Mouse (Mus musculus) heart, embryonic 12.5 days (tissue): ENCODE measurements around the gene Rnf227. TPM values are rescaled to one million over a fixed set of nuclear protein-coding genes. Genes with fewer than 3 reads are reported as not detected.

Source experiments
- ATAC-seq: fragments of 200-750 bp; cut with Nextera tagmentation; 2 replicates; pipeline ENCODE4 v1.8.0; 2017; ENCODE audit warnings: moderate TSS enrichment, moderate library complexity; ENCODE audit not compliant: insufficient number of reproducible peaks, low FRiP score
- H3K27ac ChIP-seq: fragments of 300-500 bp; sonication (generic); 2 replicates; pipeline ENCODE4 v1.5.1; 2016; ENCODE audit warnings: mild to moderate bottlenecking, moderate library complexity; ENCODE audit not compliant: poor library complexity, severe bottlenecking
- H3K27me3 ChIP-seq: fragments of 300-500 bp; sonication (generic); replicated peaks from 2 replicates; pipeline ENCODE4 v1.6.1; 2016; ENCODE audit warnings: mild to moderate bottlenecking, moderate library complexity
- H3K36me3 ChIP-seq: fragments of 300-500 bp; sonication (generic); 2 replicates; pipeline ENCODE4 v1.6.1; 2016; ENCODE audit warnings: mild to moderate bottlenecking, moderate library complexity
- H3K4me1 ChIP-seq: fragments of 300-500 bp; sonication (generic); replicated peaks from 2 replicates; pipeline ENCODE4 v1.6.1; 2016; ENCODE audit warnings: mild to moderate bottlenecking
- H3K4me2 ChIP-seq: fragments of 300-500 bp; sonication (generic); 2 replicates; pipeline ENCODE4 v1.6.1; 2016; ENCODE audit warnings: mild to moderate bottlenecking, moderate library complexity
- H3K4me3 ChIP-seq: fragments of 300-500 bp; sonication (generic); 2 replicates; pipeline ENCODE4 v1.5.1; 2016; ENCODE audit warnings: mild to moderate bottlenecking
- H3K9ac ChIP-seq: fragments of 300-500 bp; sonication (generic); 2 replicates; pipeline ENCODE4 v1.6.1; 2016; ENCODE audit warnings: mild to moderate bottlenecking, moderate library complexity
- H3K9me3 ChIP-seq: fragments of 300-500 bp; sonication (generic); replicated peaks from 2 replicates; pipeline ENCODE4 v1.6.1; 2016; ENCODE audit warnings: mild to moderate bottlenecking, moderate library complexity
- WGBS: fragments of 180-500 bp; shearing (Covaris S2); methylation state at CpG from one replicate; pipeline ENCODE4 v1.1.7; 2016; 5-methylcytosine and 5-hydroxymethylcytosine counted together
- polyA plus RNA-seq: library from polyadenylated mRNA; unstranded; fragments of >200 nt; fragmentation: Nextera tagmentation; extraction: Ambion mirVana; gene quantifications from 2 replicates; pipeline ENCODE4 v1.2.1, GENCODE M21; 2016

Gene Rnf227
- polyA plus RNA-seq, 1 experiment from 2014 or later = 8.5 TPM

- WGBS = 13% methylated on average over 12 of the region's 12 CpGs
- peaks cover 8% of the 10 kb centered on the region for H3K36me3 ChIP-seq
- peak overlapping the region; percentile 72 for H3K27ac ChIP-seq
- H3K9ac ChIP-seq = peak overlapping the region; percentile 23
- H3K4me1 ChIP-seq = peaks cover 43% of the 10 kb centered on the region
- peak overlapping the region; percentile 3; the same call in 1 of the 2 replicates for H3K4me3 ChIP-seq
- no peaks in the 10 kb centered on the region for H3K9me3 ChIP-seq
- peak overlapping the region; percentile 42 for H3K4me2 ChIP-seq
- ATAC-seq = no peak
- no peaks in the 10 kb centered on the region for H3K27me3 ChIP-seq
Measured at GRCm38 (mm10) chr11:69372056-69372779, 32.0 kb downstream of the Rnf227 start.

GRCm38 (mm10) chr11:69372780-69373170 is 32.5 kb downstream of the Rnf227 start:
- H3K27me3 ChIP-seq = no peaks in the 10 kb centered on the region
- H3K4me2 ChIP-seq = 0 out of 2 replicates have a peak overlapping the region, but pooled peaks have one; percentile 42
- peaks cover 8% of the 10 kb centered on the region for H3K36me3 ChIP-seq
- H3K9ac ChIP-seq = no peak overlapping the region
- peak overlapping the region; percentile 72 for H3K27ac ChIP-seq
- WGBS = 58% methylated on average over 3 of the region's 3 CpGs
- H3K4me1 ChIP-seq = peaks cover 37% of the 10 kb centered on the region
- no peaks in the 10 kb centered on the region for H3K9me3 ChIP-seq
- no peak overlapping the region for H3K4me3 ChIP-seq
- ATAC-seq = no peak

DNA sequence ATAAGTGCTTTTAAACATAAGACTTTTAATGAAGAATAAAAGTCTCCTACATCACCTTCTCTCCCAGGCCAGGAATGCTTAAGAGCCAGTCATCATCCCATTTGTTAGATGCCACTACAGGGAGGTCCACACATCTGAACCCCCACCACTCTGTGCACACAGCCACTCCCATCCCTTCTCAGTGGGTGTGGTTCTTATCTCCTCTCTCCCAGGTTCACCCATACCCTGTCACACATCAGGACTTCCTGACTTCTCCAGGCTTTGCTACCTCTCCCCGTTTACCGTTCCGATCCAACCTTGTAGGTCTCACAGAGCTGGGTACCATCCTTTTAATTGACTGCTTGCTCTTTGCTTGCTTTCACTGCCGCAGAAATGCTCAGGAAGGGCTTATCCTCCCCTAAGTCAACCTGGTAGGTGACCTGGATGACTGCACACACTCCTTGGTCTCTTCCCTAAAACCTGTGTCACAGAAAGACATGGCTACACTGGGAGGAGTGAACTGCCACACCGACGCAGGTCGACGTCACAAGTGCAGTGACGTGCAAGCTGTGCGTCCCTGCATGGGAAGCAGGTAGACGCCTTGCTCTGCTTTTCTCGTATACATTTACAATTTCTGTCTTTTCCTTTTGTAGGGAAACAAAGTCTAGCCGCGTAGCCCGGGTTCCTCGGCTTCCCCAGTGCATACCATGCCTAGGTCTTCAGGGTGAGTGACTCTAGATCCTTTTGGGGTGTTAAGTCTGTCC is 33.1 kb downstream of the Rnf227 start:
- H3K36me3 ChIP-seq = peaks cover 8% of the 10 kb centered on the region
- no peak overlapping the region for H3K9ac ChIP-seq
- H3K27ac ChIP-seq = no peak overlapping the region
- H3K4me2 ChIP-seq = no peak overlapping the region; the same call in 1 of the 2 replicates
- H3K9me3 ChIP-seq = no peaks in the 10 kb centered on the region
- ATAC-seq = peak; percentile 51; the same call in 1 of the 2 replicates
- H3K27me3 ChIP-seq = no peaks in the 10 kb centered on the region
- peaks cover 31% of the 10 kb centered on the region for H3K4me1 ChIP-seq
- 82% methylated on average over 16 of the region's 16 CpGs for WGBS
- H3K4me3 ChIP-seq = no peak overlapping the region

GRCm38 (mm10) chr11:69375646-69376045 is 35.4 kb downstream of the Rnf227 start:
- ATAC-seq = no peak
- H3K4me3 ChIP-seq = no peak overlapping the region
- 88% methylated on average over 4 of the region's 4 CpGs for WGBS

GRCm38 (mm10) chr11:69377766-69378165 is 37.5 kb downstream of the Rnf227 start:
- H3K9me3 ChIP-seq = no peaks in the 10 kb centered on the region
- H3K4me2 ChIP-seq = no peak overlapping the region
- H3K4me3 ChIP-seq = no peak overlapping the region
- no peak for ATAC-seq
- 59% methylated on average over 3 of the region's 3 CpGs for WGBS
- no peak overlapping the region for H3K9ac ChIP-seq
- peaks cover 22% of the 10 kb centered on the region for H3K4me1 ChIP-seq
- H3K27me3 ChIP-seq = no peaks in the 10 kb centered on the region
- H3K27ac ChIP-seq = no peak overlapping the region
- H3K36me3 ChIP-seq = peaks cover 11% of the 10 kb centered on the region

More at GRCm38 (mm10) chr11:69375646-69376045, 35.4 kb downstream of the Rnf227 start:
- no peak overlapping the region for H3K9ac ChIP-seq
- no peaks in the 10 kb centered on the region for H3K27me3 ChIP-seq
- H3K9me3 ChIP-seq = no peaks in the 10 kb centered on the region
- H3K27ac ChIP-seq = no peak overlapping the region
- no peak overlapping the region for H3K4me2 ChIP-seq
- H3K4me1 ChIP-seq = peaks cover 37% of the 10 kb centered on the region
- H3K36me3 ChIP-seq = peaks cover 11% of the 10 kb centered on the region

DNA sequence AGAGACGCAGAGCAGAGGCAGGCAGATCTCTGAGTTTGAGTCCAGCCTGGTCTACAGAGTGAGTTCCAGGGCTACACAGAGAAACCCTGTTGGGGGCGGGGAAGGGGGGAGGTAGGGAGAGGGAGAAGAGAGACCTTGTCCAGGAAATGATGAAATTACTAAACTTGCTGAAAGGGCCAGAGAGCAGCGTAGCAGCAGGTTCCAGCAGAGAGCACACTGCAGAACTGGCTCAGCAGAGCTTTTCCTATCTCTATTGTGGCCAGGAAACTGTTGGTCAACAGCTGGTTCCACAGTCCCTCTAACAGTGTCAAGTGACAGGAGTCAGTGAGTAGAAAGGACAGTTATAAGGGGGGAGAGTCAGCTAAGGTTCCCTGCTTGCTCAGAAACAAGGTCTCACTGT is 39.3 kb downstream of the Rnf227 start:
- H3K9me3 ChIP-seq = no peaks in the 10 kb centered on the region
- H3K27me3 ChIP-seq = no peaks in the 10 kb centered on the region
- WGBS = 61% methylated on average over 3 of the region's 3 CpGs
- H3K4me2 ChIP-seq = no peak overlapping the region
- H3K4me3 ChIP-seq = no peak overlapping the region
- H3K27ac ChIP-seq = no peak overlapping the region; the same call in 1 of the 2 replicates
- no peak for ATAC-seq
- peaks cover 18% of the 10 kb centered on the region for H3K4me1 ChIP-seq
- H3K9ac ChIP-seq = no peak overlapping the region
- H3K36me3 ChIP-seq = peaks cover 6% of the 10 kb centered on the region; the same call in 1 of the 2 replicates

- 0 out of 2 replicates have a peak, but pooled peaks cover 3% of the 10 kb centered on the region for H3K36me3 ChIP-seq
- peaks cover 18% of the 10 kb centered on the region for H3K4me1 ChIP-seq
- no peak overlapping the region for H3K27ac ChIP-seq
- no peak overlapping the region for H3K4me3 ChIP-seq
- ATAC-seq = no peak
- H3K27me3 ChIP-seq = no peaks in the 10 kb centered on the region
- H3K9me3 ChIP-seq = no peaks in the 10 kb centered on the region
- WGBS = 75% methylated on average over 6 of the region's 6 CpGs
- no peak overlapping the region for H3K4me2 ChIP-seq
- no peak overlapping the region for H3K9ac ChIP-seq
Measured at GRCm38 (mm10) chr11:69381356-69381755, 41.1 kb downstream of the Rnf227 start.

DNA sequence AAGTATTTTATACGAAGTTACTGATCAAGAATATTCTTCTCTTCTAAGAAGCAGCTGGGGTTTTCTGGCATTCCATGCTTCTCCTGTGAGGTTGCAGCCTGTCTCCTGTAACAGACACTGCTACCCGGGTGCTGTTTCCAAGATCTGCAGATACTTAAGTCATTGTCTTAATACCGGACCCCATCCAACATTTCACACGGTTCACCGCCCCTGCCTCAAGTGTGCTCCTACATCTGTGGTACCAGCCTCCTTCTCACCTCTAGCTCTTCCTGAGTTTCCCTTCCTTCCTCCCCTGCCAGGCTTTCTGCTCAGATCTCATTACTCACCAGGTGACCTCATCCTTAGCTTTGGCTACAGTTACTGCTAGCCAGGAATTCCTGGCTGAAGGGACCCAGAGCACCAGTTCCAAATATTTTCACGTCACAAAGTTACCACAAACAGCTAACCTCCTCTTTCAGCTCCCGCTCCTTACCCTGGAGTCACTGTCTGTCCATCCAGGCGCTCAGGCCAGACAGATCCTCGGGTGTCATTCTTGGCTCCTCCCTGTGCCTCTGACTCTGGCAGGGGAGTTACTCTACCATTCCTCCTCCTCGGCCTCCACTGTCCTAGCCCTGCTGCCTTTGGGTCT is 42.3 kb downstream of the Rnf227 start:
- no peak overlapping the region for H3K4me3 ChIP-seq
- ATAC-seq = no peak
- H3K9ac ChIP-seq = 0 out of 2 replicates have a peak overlapping the region, but pooled peaks have one; percentile 9
- H3K9me3 ChIP-seq = no peaks in the 10 kb centered on the region
- no peak overlapping the region for H3K27ac ChIP-seq
- H3K4me2 ChIP-seq = no peak overlapping the region
- H3K4me1 ChIP-seq = peaks cover 18% of the 10 kb centered on the region
- no peaks in the 10 kb centered on the region for H3K27me3 ChIP-seq
- 47% methylated on average over 10 of the region's 10 CpGs for WGBS
- 0 out of 2 replicates have a peak, but pooled peaks cover 3% of the 10 kb centered on the region for H3K36me3 ChIP-seq

GRCm38 (mm10) chr11:69384979-69385378 is 44.7 kb downstream of the Rnf227 start:
- Histone ChIP-seq H3K9me3 (no peaks in the 10 kb centered on the region), H3K4me2 (no peak overlapping the region), H3K27me3 (no peaks in the 10 kb centered on the region), H3K9ac (no peak overlapping the region), H3K27ac (no peak overlapping the region), H3K36me3 (no peaks in the 10 kb centered on the region), H3K4me3 (no peak overlapping the region), H3K4me1 (peaks cover 14% of the 10 kb centered on the region)
- WGBS = 72% methylated on average over 6 of the region's 6 CpGs
- no peak for ATAC-seq

GRCm38 (mm10) chr11:69386758-69387157 is 46.5 kb downstream of the Rnf227 start:
- ATAC-seq = no peak

GRCm38 (mm10) chr11:69388680-69389079 is 48.4 kb downstream of the Rnf227 start:
- no peaks in the 10 kb centered on the region for H3K27me3 ChIP-seq
- no peaks in the 10 kb centered on the region for H3K9me3 ChIP-seq
- no peak overlapping the region for H3K4me3 ChIP-seq
- no peaks in the 10 kb centered on the region for H3K36me3 ChIP-seq
- H3K4me2 ChIP-seq = no peak overlapping the region
- WGBS = 97% methylated on average over 4 of the region's 4 CpGs
- no peak overlapping the region for H3K9ac ChIP-seq
- H3K27ac ChIP-seq = no peak overlapping the region
- H3K4me1 ChIP-seq = 0 out of 2 replicates have a peak, but pooled peaks cover 3% of the 10 kb centered on the region
- no peak for ATAC-seq

More at GRCm38 (mm10) chr11:69386758-69387157, 46.5 kb downstream of the Rnf227 start:
- Histone ChIP-seq H3K4me1 (peaks cover 12% of the 10 kb centered on the region), H3K9me3 (no peaks in the 10 kb centered on the region), H3K36me3 (no peaks in the 10 kb centered on the region), H3K4me2 (no peak overlapping the region), H3K27ac (no peak overlapping the region), H3K4me3 (no peak overlapping the region), H3K27me3 (no peaks in the 10 kb centered on the region), H3K9ac (no peak overlapping the region)
- WGBS = 72% methylated on average over 7 of the region's 7 CpGs
